Mouse (Mus musculus) megakaryocyte, embryonic 14.5 days (primary cell): ENCODE measurements around the gene Tmem41a.

Experiments
- FLI1 ChIP-seq: IDR thresholded peaks from 2 replicates; pipeline ENCODE4 v1.6.1; 2012; ENCODE audit warnings: low read length, inconsistent platforms, mixed read lengths
- GATA1 ChIP-seq: IDR thresholded peaks from 3 replicates; pipeline ENCODE4 v1.6.1; 2012; ENCODE audit warnings: mixed read lengths, low read length, inconsistent platforms, borderline replicate concordance

DNA sequence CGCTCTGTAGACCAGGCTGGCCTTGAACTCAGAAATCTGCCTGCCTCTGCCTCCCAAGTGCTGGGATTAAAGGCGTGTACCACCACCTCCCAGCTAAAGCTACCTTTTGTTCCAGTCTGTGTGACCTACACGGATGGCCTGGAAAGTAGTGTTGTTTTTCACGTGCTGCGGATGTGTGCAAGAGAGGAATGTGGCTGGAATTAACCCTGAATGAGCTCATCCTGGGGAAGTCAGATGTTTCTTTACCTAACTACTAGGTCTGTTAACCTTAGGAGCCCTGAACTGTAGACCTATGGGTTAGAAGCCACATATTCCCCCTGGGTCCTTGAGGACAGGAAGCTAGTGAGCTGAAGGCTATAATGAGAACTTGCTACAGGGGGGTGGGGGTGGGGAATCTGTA, 40.6 kb upstream of the Tmem41a start:
- TF ChIP-seq FLI1 (no peak), GATA1 (no peak)
